Mouse (Mus musculus): ENCODE measurements around the gene Rnf146. TPM values are rescaled to one million over a fixed set of nuclear protein-coding genes. Genes with fewer than 3 reads are reported as not detected.

Gene Rnf146
- polyA plus RNA-seq, 1 experiment from 2014 or later, result 35.1 TPM

- no peak for ATAC-seq (ENCODE audit: insufficient number of reproducible peaks, insufficient read depth, low FRiP score, low read depth)
- 85% methylated on average over 3 of the region's 3 CpGs for WGBS
- no peak overlapping the region for H3K4me2 ChIP-seq (replicated peaks; ENCODE audit: low read depth, low read length)
These were observed 9.7 kb downstream of the Rnf146 start for GRCm38 (mm10) chr10:29352575-29352974.

GRCm38 (mm10) chr10:29351420-29351819, 10.8 kb downstream of the Rnf146 start:
- no peak overlapping the region for H3K4me3 ChIP-seq (ENCODE audit: low read depth, low read length)
- no peaks in the 10 kb centered on the region for H3K27me3 ChIP-seq (ENCODE audit: control insufficient read depth, insufficient read depth, low read length)
- H3K36me3 ChIP-seq (ENCODE audit: control insufficient read depth, insufficient read depth, low read length), result peaks cover 16% of the 10 kb centered on the region
- no peak overlapping the region for H3K27ac ChIP-seq (ENCODE audit: low read length)
- no peak overlapping the region for H3K4me2 ChIP-seq (replicated peaks; ENCODE audit: low read depth, low read length)
- no peak for ATAC-seq (ENCODE audit: insufficient number of reproducible peaks, insufficient read depth, low FRiP score, low read depth)
- H3K4me1 ChIP-seq (ENCODE audit: control insufficient read depth, insufficient read depth, low read length), result no peaks in the 10 kb centered on the region
- H3K9ac ChIP-seq (replicated peaks; ENCODE audit: low read depth, low read length), result no peak overlapping the region
- no peaks in the 10 kb centered on the region for H3K9me3 ChIP-seq (ENCODE audit: control insufficient read depth, low read depth, low read length)
- WGBS, result 90% methylated on average over 2 of the region's 2 CpGs

More at GRCm38 (mm10) chr10:29352575-29352974, 9.7 kb downstream of the Rnf146 start:
- peaks cover 9% of the 10 kb centered on the region; the same call in 1 of the 2 replicates for H3K36me3 ChIP-seq (ENCODE audit: control insufficient read depth, insufficient read depth, low read length)
- no peak overlapping the region for H3K9ac ChIP-seq (replicated peaks; ENCODE audit: low read depth, low read length)
- H3K27ac ChIP-seq (ENCODE audit: low read length), result no peak overlapping the region
- H3K27me3 ChIP-seq (ENCODE audit: control insufficient read depth, insufficient read depth, low read length), result no peaks in the 10 kb centered on the region
- no peaks in the 10 kb centered on the region for H3K4me1 ChIP-seq (ENCODE audit: control insufficient read depth, insufficient read depth, low read length)
- no peaks in the 10 kb centered on the region for H3K9me3 ChIP-seq (ENCODE audit: control insufficient read depth, low read depth, low read length)
- H3K4me3 ChIP-seq (ENCODE audit: low read depth, low read length), result no peak overlapping the region

GRCm38 (mm10) chr10:29346638-29347037, 15.6 kb downstream of the Rnf146 start:
- no peaks in the 10 kb centered on the region for H3K27me3 ChIP-seq (ENCODE audit: control insufficient read depth, insufficient read depth, low read length)
- H3K9ac ChIP-seq (replicated peaks; ENCODE audit: low read depth, low read length), result no peak overlapping the region
- 93% methylated on average over 7 of the region's 7 CpGs for WGBS
- no peaks in the 10 kb centered on the region for H3K4me1 ChIP-seq (ENCODE audit: control insufficient read depth, insufficient read depth, low read length)
- H3K4me2 ChIP-seq (replicated peaks; ENCODE audit: low read depth, low read length), result no peak overlapping the region
- no peak for ATAC-seq (ENCODE audit: insufficient number of reproducible peaks, insufficient read depth, low FRiP score, low read depth)
- H3K4me3 ChIP-seq (ENCODE audit: low read depth, low read length), result no peak overlapping the region
- H3K9me3 ChIP-seq (ENCODE audit: control insufficient read depth, low read depth, low read length), result no peaks in the 10 kb centered on the region
- peaks cover 13% of the 10 kb centered on the region for H3K36me3 ChIP-seq (ENCODE audit: control insufficient read depth, insufficient read depth, low read length)
- H3K27ac ChIP-seq (ENCODE audit: low read length), result no peak overlapping the region

- WGBS, result 82% methylated on average over 4 of the region's 4 CpGs
- Histone ChIP-seq H3K4me3 (ENCODE audit: low read depth, low read length) (no peak overlapping the region), H3K9ac (replicated peaks; ENCODE audit: low read depth, low read length) (no peak overlapping the region), H3K27me3 (ENCODE audit: control insufficient read depth, insufficient read depth, low read length) (no peaks in the 10 kb centered on the region), H3K4me2 (replicated peaks; ENCODE audit: low read depth, low read length) (no peak overlapping the region), H3K4me1 (ENCODE audit: control insufficient read depth, insufficient read depth, low read length) (no peaks in the 10 kb centered on the region), H3K9me3 (ENCODE audit: control insufficient read depth, low read depth, low read length) (no peaks in the 10 kb centered on the region), H3K27ac (ENCODE audit: low read length) (no peak overlapping the region), H3K36me3 (ENCODE audit: control insufficient read depth, insufficient read depth, low read length) (peaks cover 17% of the 10 kb centered on the region)
- no peak for ATAC-seq (ENCODE audit: insufficient number of reproducible peaks, insufficient read depth, low FRiP score, low read depth)
These were observed 18.0 kb downstream of the Rnf146 start for GRCm38 (mm10) chr10:29344232-29344631.

- H3K9ac ChIP-seq (replicated peaks; ENCODE audit: low read depth, low read length), result no peak overlapping the region
- 52% methylated on average over 4 of the region's 4 CpGs for WGBS
- no peaks in the 10 kb centered on the region for H3K4me1 ChIP-seq (ENCODE audit: control insufficient read depth, insufficient read depth, low read length)
- H3K27ac ChIP-seq (ENCODE audit: low read length), result no peak overlapping the region
- ATAC-seq (ENCODE audit: insufficient number of reproducible peaks, insufficient read depth, low FRiP score, low read depth), result no peak
- peaks cover 8% of the 10 kb centered on the region for H3K36me3 ChIP-seq (ENCODE audit: control insufficient read depth, insufficient read depth, low read length)
- no peaks in the 10 kb centered on the region for H3K27me3 ChIP-seq (ENCODE audit: control insufficient read depth, insufficient read depth, low read length)
- no peak overlapping the region for H3K4me3 ChIP-seq (ENCODE audit: low read depth, low read length)
- no peaks in the 10 kb centered on the region for H3K9me3 ChIP-seq (ENCODE audit: control insufficient read depth, low read depth, low read length)
- H3K4me2 ChIP-seq (replicated peaks; ENCODE audit: low read depth, low read length), result no peak overlapping the region
These were observed 23.7 kb downstream of the Rnf146 start for GRCm38 (mm10) chr10:29338355-29339056.

- Histone ChIP-seq H3K36me3 (ENCODE audit: control insufficient read depth, insufficient read depth, low read length) (peaks cover 4% of the 10 kb centered on the region; the same call in 1 of the 2 replicates), H3K9me3 (ENCODE audit: control insufficient read depth, low read depth, low read length) (no peaks in the 10 kb centered on the region), H3K4me2 (replicated peaks; ENCODE audit: low read depth, low read length) (no peak overlapping the region), H3K4me3 (ENCODE audit: low read depth, low read length) (no peak overlapping the region), H3K4me1 (ENCODE audit: control insufficient read depth, insufficient read depth, low read length) (no peaks in the 10 kb centered on the region), H3K9ac (replicated peaks; ENCODE audit: low read depth, low read length) (no peak overlapping the region), H3K27me3 (ENCODE audit: control insufficient read depth, insufficient read depth, low read length) (no peaks in the 10 kb centered on the region), H3K27ac (ENCODE audit: low read length) (no peak overlapping the region)
- 34% methylated on average over 4 of the region's 4 CpGs for WGBS
- ATAC-seq (ENCODE audit: insufficient number of reproducible peaks, insufficient read depth, low FRiP score, low read depth), result no peak
These were observed 28.4 kb downstream of the Rnf146 start for GRCm38 (mm10) chr10:29333836-29334235.

GRCm38 (mm10) chr10:29324817-29325216, 37.4 kb downstream of the Rnf146 start:
- no peak overlapping the region for H3K4me3 ChIP-seq (ENCODE audit: low read depth, low read length)
- H3K27ac ChIP-seq (ENCODE audit: low read length), result no peak overlapping the region
- WGBS, result 78% methylated on average over 2 of the region's 2 CpGs
- H3K4me1 ChIP-seq (ENCODE audit: control insufficient read depth, insufficient read depth, low read length), result no peaks in the 10 kb centered on the region
- H3K9ac ChIP-seq (replicated peaks; ENCODE audit: low read depth, low read length), result no peak overlapping the region
- no peaks in the 10 kb centered on the region for H3K9me3 ChIP-seq (ENCODE audit: control insufficient read depth, low read depth, low read length)
- no peak for ATAC-seq (ENCODE audit: insufficient number of reproducible peaks, insufficient read depth, low FRiP score, low read depth)
- no peak overlapping the region for H3K4me2 ChIP-seq (replicated peaks; ENCODE audit: low read depth, low read length)
- no peaks in the 10 kb centered on the region for H3K27me3 ChIP-seq (ENCODE audit: control insufficient read depth, insufficient read depth, low read length)
- H3K36me3 ChIP-seq (ENCODE audit: control insufficient read depth, insufficient read depth, low read length), result no peaks in the 10 kb centered on the region; the same call in 1 of the 2 replicates

- 32% methylated on average over 5 of the region's 5 CpGs for WGBS
- H3K4me3 ChIP-seq (ENCODE audit: low read depth, low read length), result peak overlapping the region; percentile 60
- no peak overlapping the region for H3K27ac ChIP-seq (ENCODE audit: low read length)
- no peaks in the 10 kb centered on the region for H3K27me3 ChIP-seq (ENCODE audit: control insufficient read depth, insufficient read depth, low read length)
- H3K36me3 ChIP-seq (ENCODE audit: control insufficient read depth, insufficient read depth, low read length), result no peaks in the 10 kb centered on the region; the same call in 1 of the 2 replicates
- H3K9me3 ChIP-seq (ENCODE audit: control insufficient read depth, low read depth, low read length), result no peaks in the 10 kb centered on the region
- ATAC-seq (ENCODE audit: insufficient number of reproducible peaks, insufficient read depth, low FRiP score, low read depth), result no peak
- H3K4me2 ChIP-seq (replicated peaks; ENCODE audit: low read depth, low read length), result peak overlapping the region; percentile 41
- H3K4me1 ChIP-seq (ENCODE audit: control insufficient read depth, insufficient read depth, low read length), result no peaks in the 10 kb centered on the region
- peak overlapping the region; percentile 15; the same call in 1 of the 2 replicates for H3K9ac ChIP-seq (replicated peaks; ENCODE audit: low read depth, low read length)
These were observed 48.3 kb downstream of the Rnf146 start for GRCm38 (mm10) chr10:29313905-29314304.
